7 mouse cellular contexts compared by ENCODE assay signal in the genomic region with DNA sequence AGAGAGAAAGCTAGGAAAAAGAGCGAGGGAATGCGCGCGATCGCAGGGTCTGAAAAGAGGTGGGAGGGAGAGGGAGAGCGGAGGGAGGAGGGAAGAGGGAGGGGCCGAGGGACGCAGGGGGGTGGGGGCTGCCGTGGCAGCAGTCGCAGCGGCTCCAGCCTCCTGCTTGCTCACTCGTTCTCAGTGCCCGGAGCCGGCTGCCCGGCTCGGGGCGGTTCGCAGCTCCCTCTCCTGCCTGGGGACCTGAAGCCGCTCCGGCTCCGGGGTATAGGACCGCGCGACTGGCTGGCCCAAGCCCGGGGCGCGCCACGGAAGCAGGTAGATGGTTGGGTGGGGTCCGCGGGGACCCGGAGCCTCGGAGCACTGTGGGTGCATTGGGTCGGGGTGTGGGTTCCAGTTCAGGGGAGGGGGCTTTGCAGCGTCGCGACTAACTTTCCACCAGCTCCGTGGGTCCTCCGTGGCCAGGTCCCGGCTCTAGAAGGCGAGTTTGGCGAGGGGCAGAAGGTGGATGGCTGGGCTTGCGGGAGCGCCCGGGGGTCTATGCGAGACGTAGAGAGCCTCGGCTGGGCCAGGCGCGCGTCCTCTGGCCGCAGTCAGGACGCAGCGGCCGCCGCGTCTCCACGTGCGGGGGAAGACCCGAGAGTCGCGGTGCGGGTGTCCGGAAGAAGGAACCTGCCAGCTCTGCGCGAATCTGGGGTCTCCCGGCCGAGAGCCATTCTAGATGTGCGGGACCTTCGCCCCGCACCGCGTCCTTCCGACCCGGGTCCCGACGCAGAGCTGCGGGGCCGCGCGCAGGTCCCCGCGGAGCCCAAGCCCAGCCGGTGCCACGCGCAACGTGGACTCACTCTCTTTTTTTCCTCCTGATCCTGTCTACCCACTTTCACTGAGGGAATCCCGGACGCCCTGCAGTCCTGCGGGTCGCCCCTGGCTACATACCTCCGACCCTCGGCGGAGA. TPM values are rescaled to one million over a fixed set of nuclear protein-coding genes. Genes with fewer than 3 reads are reported as not detected.
DNase-seq lines count a peak whose midpoint lies in the region; ATAC-seq lines count a peak whose summit lies in the region.

A gene (plus strand): TSS at position 116 of the 955 bp plus-strand sequence.

- H3K4me3 ChIP-seq in midbrain, embryonic 11.5 days (ENCODE audit: low read depth, low read length), result peak within 1 kb of the TSS; percentile 61

- H3K27ac ChIP-seq in midbrain, embryonic 11.5 days (ENCODE audit: low read depth, low read length), result no peak within 1 kb of the TSS

- peak; percentile 72 for ATAC-seq in midbrain, embryonic 11.5 days (ENCODE audit: low FRiP score)

- H3K27me3 ChIP-seq in midbrain, embryonic 11.5 days (ENCODE audit: control insufficient read depth, insufficient read depth, low read length), result peaks cover 45% of the 10 kb centered on the region

- intact Hi-C loops in heart, postnatal 36 days (cut with DNase I), result no loop called here
- intact Hi-C loops in left cerebral cortex, postnatal 14 days (cut with DNase I), result no loop called here

- H3K9me3 ChIP-seq in midbrain, embryonic 11.5 days (ENCODE audit: control insufficient read depth, low read length), result no peaks in the 10 kb centered on the region

- peaks cover 16% of the 10 kb centered on the region for H3K4me1 ChIP-seq in midbrain, embryonic 11.5 days (ENCODE audit: control insufficient read depth, insufficient read depth, low read length)

- H3K9ac ChIP-seq in midbrain, embryonic 11.5 days (ENCODE audit: low read length), result peak within 1 kb of the TSS; percentile 67

- H3K4me2 ChIP-seq in midbrain, embryonic 11.5 days, result peak within 1 kb of the TSS; percentile 99

- WGBS in midbrain, embryonic 11.5 days, result under 1% methylated on average over 76 of the region's 93 CpGs

- H3K36me3 ChIP-seq in midbrain, embryonic 11.5 days (ENCODE audit: control insufficient read depth, insufficient read depth, low read length), result no peaks in the 10 kb centered on the region

- peak; percentile 21 for DNase-seq in urinary bladder, postnatal 14 days (ENCODE audit: low spot score)
- no peak for DNase-seq in urinary bladder, postnatal 4 days (ENCODE audit: low spot score in 2 of 2)
- peak; percentile 82 for DNase-seq in embryo, embryonic 10.5 days (ENCODE audit: low spot score)
- peak; percentile 16 to 22 for DNase-seq in heart, postnatal 36 days
- DNase-seq in left cerebral cortex, postnatal 14 days (ENCODE audit: low spot score in 2 of 2), result peak; percentile 35 to 50
- DNase-seq in midbrain, embryonic 11.5 days (ENCODE audit: low spot score, missing footprints), result peak; percentile 95
- peak; percentile 18 for DNase-seq in testis, postnatal 14 days (ENCODE audit: low spot score)

RNA-seq across cellular contexts. Expression of the gene that starts here (rescaled TPM):
- 1 to 10 TPM; 1.6 to 4.6 TPM for total RNA-seq in heart, postnatal 36 days (2021)
- total RNA-seq in left cerebral cortex, postnatal 14 days (2021), result 10 to 100 TPM; 13.6 to 14.5 TPM
- 2.6 and 3.1 TPM in 2 replicates for polyA plus RNA-seq in midbrain, embryonic 11.5 days (2014; fragmentation: Nextera tagmentation; extraction: Ambion mirVana)

Comparison
In these comparisons a context has a peak if more than half of its experiments do, and no peak if none do; other contexts are left out.
1. DNase-seq: peak in urinary bladder, postnatal 14 days (single experiment), embryo, embryonic 10.5 days (single experiment), heart, postnatal 36 days (2 of 2), left cerebral cortex, postnatal 14 days (2 of 2), midbrain, embryonic 11.5 days (single experiment) and testis, postnatal 14 days (single experiment); none in urinary bladder, postnatal 4 days (0 of 2).